Mouse (Mus musculus): ENCODE data around the gene Olfr1393. TPM values are rescaled to one million over a fixed set of nuclear protein-coding genes. Genes with fewer than 3 reads are reported as not detected.
"Not testable (repeated sequence)": the region's sequence is repeated elsewhere in the genome, so short reads cannot be mapped to it uniquely, and the experiment has no call there.

The Olfr1393 gene
- total RNA-seq, 2 experiments from 2014 or later: 0.25 to 0.29 TPM

- DNase-seq (ENCODE audit: low spot score in 2 of 2): no peak
Observed at GRCm38 (mm10) chr11:49271334-49271733, 6.8 kb upstream of the Olfr1393 start.

GRCm38 (mm10) chr11:49273834-49274519 lies 4.1 kb upstream of the Olfr1393 start:
- intact Hi-C loops (cut with DNase I): loop anchor here (5.0 to 10.0 kb wide), 3 partner anchors 172 to 402 kb away; partner anchors contain the start of genes Irgm1 and Olfr1381
- DNase-seq (ENCODE audit: low spot score in 2 of 2): no peak

More at GRCm38 (mm10) chr11:49271334-49271733, 6.8 kb upstream of the Olfr1393 start:
- intact Hi-C loops (cut with DNase I): loop anchor here (1.0 to 10.0 kb wide), 4 partner anchors 82 to 399 kb away; partner anchors contain the start of genes Irgm1 and Olfr1381

GRCm38 (mm10) chr11:49284982-49285381 lies 6.9 kb downstream of the Olfr1393 start, which contains the start of gene Olfr1392:
Gene Olfr1392, plus strand, starts transcription at chr11:49285282.
- intact Hi-C loops (cut with DNase I): not testable (repeated sequence)

GRCm38 (mm10) chr11:49287251-49287650 lies 9.1 kb downstream of the Olfr1393 start:
- intact Hi-C loops (cut with DNase I): no loop called here
- peak; percentile 19 to 32 for DNase-seq (ENCODE audit: low spot score in 2 of 2)

More at GRCm38 (mm10) chr11:49284982-49285381, 6.9 kb downstream of the Olfr1393 start, which contains the start of gene Olfr1392:
- DNase-seq (ENCODE audit: low spot score in 2 of 2): not testable (repeated sequence)

GRCm38 (mm10) chr11:49292777-49293176 lies 14.7 kb downstream of the Olfr1393 start:
- intact Hi-C loops (cut with DNase I): no loop called here
- DNase-seq (ENCODE audit: low spot score in 2 of 2): peak; percentile 35 to 57

DNA sequence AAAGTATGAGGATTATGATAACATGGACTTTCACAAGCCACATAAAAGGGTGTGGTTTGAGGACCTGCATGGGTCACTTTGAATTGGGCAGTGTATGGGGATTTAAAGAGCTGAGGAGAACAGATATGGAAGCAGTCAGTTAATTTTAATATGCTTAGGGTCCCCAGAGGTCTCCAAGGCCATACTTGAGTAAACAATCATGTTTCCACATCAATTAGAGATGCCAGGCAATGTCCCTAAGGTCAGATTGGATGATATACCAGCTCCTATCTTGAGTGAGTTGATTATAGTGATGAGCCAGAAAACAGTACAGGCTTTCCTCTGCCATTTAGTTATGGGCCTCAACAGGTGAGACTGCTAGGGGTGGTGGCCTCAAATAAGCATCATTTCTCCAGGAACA lies 26.3 kb downstream of the Olfr1393 start, which contains the start of gene Olfr10:
Olfr10 (plus strand) TSS at position 301 of the 400 bp plus-strand sequence.
- intact Hi-C loops (cut with DNase I): no loop called here
- no peak for DNase-seq (ENCODE audit: low spot score in 2 of 2)

DNA sequence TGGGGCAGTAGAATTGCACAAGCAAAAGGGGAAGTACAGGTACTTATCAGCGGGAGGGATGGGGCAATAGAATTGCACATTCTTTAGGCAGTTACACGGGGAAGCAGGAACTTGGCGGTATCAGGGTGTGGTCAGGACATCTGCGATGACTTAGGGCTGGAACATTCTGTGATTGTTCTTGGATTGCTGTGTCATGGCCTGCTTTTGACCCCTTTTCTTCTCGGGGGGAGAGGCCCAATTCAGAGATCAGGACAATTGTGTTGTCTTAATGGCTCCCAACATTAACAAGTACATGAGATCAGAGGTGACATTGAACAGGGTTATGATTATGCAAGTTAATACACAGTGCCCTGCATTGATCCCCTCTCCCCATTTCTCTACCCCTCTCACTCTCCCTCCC lies 30.4 kb downstream of the Olfr1393 start:
- intact Hi-C loops (cut with DNase I); DNase-seq (ENCODE audit: low spot score in 2 of 2): not testable (repeated sequence)

- intact Hi-C loops (cut with DNase I): loop anchor here (10.0 kb wide), 1 partner anchor 132 kb away; the partner anchor contains the start of gene Olfr1387
- no peak for DNase-seq (ENCODE audit: low spot score in 2 of 2)
Observed at GRCm38 (mm10) chr11:49322442-49322841, 44.3 kb downstream of the Olfr1393 start, which contains the start of gene Olfr1391. Gene Olfr1391, plus strand, starts transcription at chr11:49322742.

GRCm38 (mm10) chr11:49326726-49327125 lies 48.6 kb downstream of the Olfr1393 start:
- DNase-seq (ENCODE audit: low spot score in 2 of 2): no peak
- intact Hi-C loops (cut with DNase I): loop anchor here (10.0 kb wide), 1 partner anchor 128 kb away; the partner anchor contains the start of gene Olfr1387

DNA sequence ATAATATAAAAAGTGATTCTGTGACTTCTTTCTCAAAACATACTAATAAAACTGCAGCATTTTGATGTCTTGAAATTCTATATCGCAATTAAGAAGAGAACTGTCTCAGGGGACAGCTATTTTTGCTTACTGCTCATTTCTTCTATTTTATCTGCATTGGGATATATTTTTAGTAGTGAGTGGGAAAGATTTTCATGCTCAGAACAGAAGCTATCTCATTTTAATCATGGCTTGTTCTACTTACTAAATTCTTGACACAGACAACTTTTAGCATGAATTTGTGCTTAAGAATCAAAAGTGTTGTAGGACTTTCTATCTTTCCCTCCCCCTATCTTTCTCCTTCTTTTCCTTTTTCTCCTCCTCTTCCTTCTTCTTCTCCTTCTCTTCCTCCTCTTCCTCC lies 51.6 kb downstream of the Olfr1393 start:
- no peak for DNase-seq (ENCODE audit: low spot score in 2 of 2)
- intact Hi-C loops (cut with DNase I): loop anchor here (10.0 kb wide), 1 partner anchor 125 kb away; the partner anchor contains the start of gene Olfr1387

Other genes starting within 250 kb of the Olfr1393 start
- gene 9930111J21Rik2, start 227.1 kb upstream of the Olfr1393 start, total RNA-seq (2021): 1 to 10 TPM; 1.1 to 1.2 TPM
- gene Tgtp2, start 214.1 kb upstream of the Olfr1393 start, total RNA-seq (2021): under 1 TPM in 1 of 2 experiments, not detected in 1; 0.18 TPM
- under 1 TPM in 1 of 2 experiments, not detected in 1; 0.74 TPM for gene Ifi47, start 201.7 kb upstream of the Olfr1393 start, total RNA-seq (2021)
- not detected for gene Olfr1396, start 163.4 kb upstream of the Olfr1393 start, total RNA-seq (2021)
- not detected for gene Olfr1395, start 136.0 kb upstream of the Olfr1393 start, total RNA-seq (2021)
- not detected for gene Olfr1394, start 123.9 kb upstream of the Olfr1393 start, total RNA-seq (2021)
- gene Btnl9, start 91.1 kb upstream of the Olfr1393 start, total RNA-seq (2021): not detected
- 10 to 100 TPM; 45.8 to 55.7 TPM for gene Zfp62, start 75.0 kb upstream of the Olfr1393 start, total RNA-seq (2021)
- 10 to 100 TPM; 66.0 to 78.6 TPM for gene Mgat1, start 34.1 kb upstream of the Olfr1393 start, total RNA-seq (2021)
- gene Olfr1392, start 7.0 kb downstream of the Olfr1393 start, total RNA-seq (2021): not detected
- not detected for gene Olfr10, start 26.4 kb downstream of the Olfr1393 start, total RNA-seq (2021)
- gene Olfr1391, start 44.4 kb downstream of the Olfr1393 start, total RNA-seq (2021): not detected
- gene Olfr1390, start 56.9 kb downstream of the Olfr1393 start, total RNA-seq (2021): not detected
- gene Olfr1389, start 144.8 kb downstream of the Olfr1393 start, total RNA-seq (2021): not detected
- gene Olfr1388, start 158.3 kb downstream of the Olfr1393 start, total RNA-seq (2021): under 1 TPM; 0.17 to 0.48 TPM
- not detected for gene Olfr1387, start 177.0 kb downstream of the Olfr1393 start, total RNA-seq (2021)
- gene Olfr1386, start 186.7 kb downstream of the Olfr1393 start, total RNA-seq (2021): not detected
- gene Olfr1385, start 210.8 kb downstream of the Olfr1393 start, total RNA-seq (2021): under 1 TPM in 1 of 2 experiments, not detected in 1; 0.11 TPM
- gene Olfr1384, start 228.4 kb downstream of the Olfr1393 start, total RNA-seq (2021): not detected
- gene Olfr1383, start 241.3 kb downstream of the Olfr1393 start, total RNA-seq (2021): not detected
- not detected for gene Olfr1382, start 249.9 kb downstream of the Olfr1393 start, total RNA-seq (2021)

Measured in left cerebral cortex, postnatal 36 days (tissue).